Mouse (Mus musculus): Measurements from ENCODE around the gene Hnrnpf. TPM values are rescaled to one million over a fixed set of nuclear protein-coding genes. Genes with fewer than 3 reads are reported as not detected.
A peak's percentile ranks its signal among the peaks of the same experiment; 100 is the strongest.

Gene Hnrnpf
- polyA plus RNA-seq, 1 experiment, result 119 TPM

GRCm38 (mm10) chr6:117893435-117893834, 6.7 kb upstream of the Hnrnpf start:
- Histone ChIP-seq H3K4me1 (ENCODE audit: control insufficient read depth, insufficient read depth, low read length) (no peaks in the 10 kb centered on the region), H3K4me3 (replicated peaks; ENCODE audit: insufficient read depth, low read depth, low read length) (no peak overlapping the region), H3K27me3 (ENCODE audit: control insufficient read depth, insufficient read depth, low read length) (no peaks in the 10 kb centered on the region; the same call in 1 of the 2 replicates), H3K27ac (ENCODE audit: insufficient read depth, low read length) (no peak overlapping the region)
- DNase-seq, result no peak
- 97% methylated on average over 2 of the region's 2 CpGs for WGBS
- no peak for TF ChIP-seq POLR2A (IDR thresholded peaks at IDR 0.05; ENCODE audit: borderline replicate concordance, insufficient read depth, low read length)
- no peak for TF ChIP-seq CTCF (IDR thresholded peaks at IDR 0.05; ENCODE audit: borderline replicate concordance, insufficient read depth, low read depth, low read length)

- Histone ChIP-seq H3K4me1 (ENCODE audit: control insufficient read depth, insufficient read depth, low read length) (no peaks in the 10 kb centered on the region), H3K27ac (ENCODE audit: insufficient read depth, low read length) (no peak overlapping the region), H3K27me3 (ENCODE audit: control insufficient read depth, insufficient read depth, low read length) (no peaks in the 10 kb centered on the region), H3K4me3 (replicated peaks; ENCODE audit: insufficient read depth, low read depth, low read length) (no peak overlapping the region)
- DNase-seq, result no peak
- WGBS, result 77% methylated on average over 5 of the region's 5 CpGs
- TF ChIP-seq CTCF (IDR thresholded peaks at IDR 0.05; ENCODE audit: borderline replicate concordance, insufficient read depth, low read depth, low read length) (no peak), POLR2A (IDR thresholded peaks at IDR 0.05; ENCODE audit: borderline replicate concordance, insufficient read depth, low read length) (no peak)
Observed at GRCm38 (mm10) chr6:117897800-117898199, 2.3 kb upstream of the Hnrnpf start.

GRCm38 (mm10) chr6:117901510-117902402, 1.6 kb downstream of the Hnrnpf start:
- Histone ChIP-seq H3K27me3 (ENCODE audit: control insufficient read depth, insufficient read depth, low read length) (no peaks in the 10 kb centered on the region), H3K4me3 (replicated peaks; ENCODE audit: insufficient read depth, low read depth, low read length) (no peak overlapping the region), H3K4me1 (ENCODE audit: control insufficient read depth, insufficient read depth, low read length) (no peaks in the 10 kb centered on the region), H3K27ac (ENCODE audit: insufficient read depth, low read length) (no peak overlapping the region)
- DNase-seq, result no peak
- no peak for TF ChIP-seq CTCF (IDR thresholded peaks at IDR 0.05; ENCODE audit: borderline replicate concordance, insufficient read depth, low read depth, low read length)
- WGBS, result 68% methylated on average over 9 of the region's 9 CpGs

GRCm38 (mm10) chr6:117902556-117902955, 2.4 kb downstream of the Hnrnpf start:
- DNase-seq, result no peak
- 72% methylated on average over 4 of the region's 4 CpGs for WGBS

GRCm38 (mm10) chr6:117903836-117904235, 3.7 kb downstream of the Hnrnpf start:
- no peak for TF ChIP-seq POLR2A (IDR thresholded peaks at IDR 0.05; ENCODE audit: borderline replicate concordance, insufficient read depth, low read length)
- no peak for TF ChIP-seq CTCF (IDR thresholded peaks at IDR 0.05; ENCODE audit: borderline replicate concordance, insufficient read depth, low read depth, low read length)
- no peak overlapping the region for H3K4me3 ChIP-seq (replicated peaks; ENCODE audit: insufficient read depth, low read depth, low read length)
- no peaks in the 10 kb centered on the region for H3K27me3 ChIP-seq (ENCODE audit: control insufficient read depth, insufficient read depth, low read length)
- H3K4me1 ChIP-seq (ENCODE audit: control insufficient read depth, insufficient read depth, low read length), result no peaks in the 10 kb centered on the region; the same call in 1 of the 2 replicates
- no peak for DNase-seq
- no peak overlapping the region for H3K27ac ChIP-seq (ENCODE audit: insufficient read depth, low read length)
- 83% methylated on average over 3 of the region's 3 CpGs for WGBS

More at GRCm38 (mm10) chr6:117902556-117902955, 2.4 kb downstream of the Hnrnpf start:
- H3K27ac ChIP-seq (ENCODE audit: insufficient read depth, low read length), result no peak overlapping the region
- no peaks in the 10 kb centered on the region for H3K4me1 ChIP-seq (ENCODE audit: control insufficient read depth, insufficient read depth, low read length)
- no peaks in the 10 kb centered on the region for H3K27me3 ChIP-seq (ENCODE audit: control insufficient read depth, insufficient read depth, low read length)
- TF ChIP-seq CTCF (IDR thresholded peaks at IDR 0.05; ENCODE audit: borderline replicate concordance, insufficient read depth, low read depth, low read length), result no peak
- no peak for TF ChIP-seq POLR2A (IDR thresholded peaks at IDR 0.05; ENCODE audit: borderline replicate concordance, insufficient read depth, low read length)
- H3K4me3 ChIP-seq (replicated peaks; ENCODE audit: insufficient read depth, low read depth, low read length), result no peak overlapping the region

- WGBS, result 16% methylated on average over 4 of the region's 4 CpGs
Observed at GRCm38 (mm10) chr6:117905260-117905930, 5.3 kb downstream of the Hnrnpf start.

GRCm38 (mm10) chr6:117906015-117906531, 5.9 kb downstream of the Hnrnpf start:
- no peak for TF ChIP-seq POLR2A (IDR thresholded peaks at IDR 0.05; ENCODE audit: borderline replicate concordance, insufficient read depth, low read length)
- TF ChIP-seq CTCF (IDR thresholded peaks at IDR 0.05; ENCODE audit: borderline replicate concordance, insufficient read depth, low read depth, low read length), result no peak
- no peaks in the 10 kb centered on the region for H3K27me3 ChIP-seq (ENCODE audit: control insufficient read depth, insufficient read depth, low read length)
- DNase-seq, result no peak
- H3K4me1 ChIP-seq (ENCODE audit: control insufficient read depth, insufficient read depth, low read length), result no peaks in the 10 kb centered on the region; the same call in 1 of the 2 replicates
- H3K4me3 ChIP-seq (replicated peaks; ENCODE audit: insufficient read depth, low read depth, low read length), result peak overlapping the region; percentile 93
- WGBS, result under 1% methylated on average over 25 of the region's 25 CpGs
- peak overlapping the region; percentile 76 for H3K27ac ChIP-seq (ENCODE audit: insufficient read depth, low read length)

More at GRCm38 (mm10) chr6:117905260-117905930, 5.3 kb downstream of the Hnrnpf start:
- no peak for TF ChIP-seq POLR2A (IDR thresholded peaks at IDR 0.05; ENCODE audit: borderline replicate concordance, insufficient read depth, low read length)
- no peak for TF ChIP-seq CTCF (IDR thresholded peaks at IDR 0.05; ENCODE audit: borderline replicate concordance, insufficient read depth, low read depth, low read length)
- Histone ChIP-seq H3K27ac (ENCODE audit: insufficient read depth, low read length) (0 out of 2 replicates have a peak overlapping the region, but pooled peaks have one; percentile 23), H3K4me3 (replicated peaks; ENCODE audit: insufficient read depth, low read depth, low read length) (no peak overlapping the region), H3K4me1 (ENCODE audit: control insufficient read depth, insufficient read depth, low read length) (no peaks in the 10 kb centered on the region; the same call in 1 of the 2 replicates), H3K27me3 (ENCODE audit: control insufficient read depth, insufficient read depth, low read length) (no peaks in the 10 kb centered on the region)
- no peak for DNase-seq

All from cerebellum, adult 2 months (tissue).